Mouse (Mus musculus): ENCODE data around the gene Ddx51. TPM values are rescaled to one million over a fixed set of nuclear protein-coding genes. Genes with fewer than 3 reads are reported as not detected.

Ddx51 gene
- polyA plus RNA-seq (2017; shearing (Covaris generic)), result 1 to 10 TPM; 4.3 to 6.3 TPM

- ATAC-seq, result peak; percentile 92
Measured at GRCm38 (mm10) chr5:110652719-110653648, at the start of gene Ddx51, which contains the start of gene Noc4l. Gene Ddx51, plus strand, starts transcription at chr5:110653451. Gene Noc4l, minus strand, starts transcription at chr5:110653417.

DNA sequence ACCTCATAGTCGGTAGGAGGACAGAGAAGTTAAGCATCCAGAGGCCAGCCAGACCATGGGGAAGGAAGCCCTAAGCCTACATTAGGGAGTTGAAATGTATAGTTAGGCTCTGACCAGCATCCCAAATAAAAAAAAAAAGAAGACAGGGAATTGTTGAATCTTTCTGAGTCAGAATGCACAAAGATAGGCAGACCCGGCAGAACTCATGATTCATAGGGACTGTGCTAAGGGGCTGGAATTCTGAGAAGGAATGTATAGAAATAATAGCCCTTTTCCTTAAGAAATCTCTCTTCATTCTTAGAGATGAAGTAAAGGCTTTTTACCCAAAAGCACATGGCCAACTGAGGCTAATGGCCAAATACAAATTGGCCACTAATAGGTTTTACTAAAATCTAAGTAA is 48.9 kb upstream of the Ddx51 start:
- no peak for ATAC-seq

GRCm38 (mm10) chr5:110605531-110606221 is 47.6 kb upstream of the Ddx51 start:
- ATAC-seq, result no peak

DNA sequence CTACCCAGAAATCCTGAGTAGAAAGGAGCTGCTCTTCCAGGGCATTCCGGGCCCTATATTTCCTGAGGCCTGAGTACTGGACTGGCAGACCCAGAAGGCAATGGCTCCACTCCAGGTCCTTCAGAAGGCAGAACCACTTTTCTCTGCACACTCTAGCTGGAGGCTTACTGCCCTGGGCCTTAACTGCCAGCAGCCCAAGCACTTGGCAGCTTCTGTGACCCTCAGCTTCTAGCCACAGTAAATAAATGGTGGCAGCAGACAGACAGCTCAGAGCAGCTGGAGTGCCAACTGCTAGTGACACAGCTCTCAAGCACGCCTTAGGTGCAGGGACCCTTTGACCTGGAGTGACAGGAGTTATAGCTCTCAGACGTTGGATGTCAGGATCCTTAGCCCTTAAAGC is 45.5 kb upstream of the Ddx51 start:
- ATAC-seq, result no peak

GRCm38 (mm10) chr5:110608336-110608735 is 44.9 kb upstream of the Ddx51 start:
- ATAC-seq, result no peak

DNA sequence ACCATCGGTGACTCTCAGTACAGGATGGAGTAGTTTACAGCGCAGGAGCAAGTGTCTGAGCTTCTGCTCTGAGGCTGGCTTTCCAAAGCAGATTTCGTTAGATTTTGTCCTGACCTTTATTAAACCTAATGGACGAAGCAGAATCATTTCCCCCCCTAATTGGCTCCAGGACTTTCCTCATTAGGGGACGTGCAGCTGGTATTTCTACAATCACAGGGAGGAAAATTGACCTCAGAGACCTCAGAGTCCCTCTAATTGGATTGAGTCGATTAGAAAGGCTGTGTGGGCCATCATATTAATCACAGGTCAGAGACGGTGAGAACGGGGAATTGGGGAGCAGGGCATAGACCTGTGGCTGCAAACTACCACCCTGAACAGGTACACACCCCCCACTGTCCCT is 44.3 kb upstream of the Ddx51 start:
- ATAC-seq, result no peak

DNA sequence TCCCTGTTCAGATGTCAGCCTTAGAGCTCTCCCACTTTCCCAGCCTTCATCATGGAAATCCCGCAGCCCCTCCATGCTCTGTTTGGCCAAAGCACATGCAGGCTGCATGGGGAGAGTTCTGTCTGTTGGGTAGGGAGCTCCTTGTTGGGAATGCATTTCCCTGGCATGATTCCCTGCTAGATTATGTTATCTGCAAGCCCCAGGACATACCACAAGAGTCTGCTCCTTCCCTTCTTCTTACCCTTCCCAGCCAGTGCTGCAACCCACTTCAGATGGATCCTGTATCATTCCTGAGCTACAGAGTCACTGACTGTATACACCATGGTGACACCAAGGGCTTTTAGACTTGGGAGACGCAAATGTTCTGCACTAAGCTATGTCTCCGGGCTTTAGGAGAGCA is 43.8 kb upstream of the Ddx51 start:
- ATAC-seq, result no peak

GRCm38 (mm10) chr5:110609868-110610267 is 43.4 kb upstream of the Ddx51 start:
- no peak for ATAC-seq

DNA sequence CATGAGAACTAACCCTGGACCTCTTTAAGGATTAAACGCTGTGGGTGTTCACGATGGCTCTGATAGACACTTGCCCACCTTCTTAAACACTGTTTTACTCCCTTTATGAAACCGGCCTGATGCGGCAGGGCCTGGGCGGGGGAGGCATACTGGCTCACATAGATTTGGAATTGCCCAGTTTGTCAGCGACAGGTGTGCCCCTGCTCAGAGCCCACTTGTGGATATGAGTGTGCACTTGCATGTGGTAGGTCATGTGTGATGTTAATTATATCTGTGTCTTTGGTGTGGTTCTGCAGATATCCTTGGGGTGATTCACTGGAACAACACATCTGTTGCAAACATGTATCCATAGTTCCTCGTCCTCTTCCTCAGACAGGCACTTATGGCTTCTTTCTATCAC is 42.8 kb upstream of the Ddx51 start:
- no peak for ATAC-seq

DNA sequence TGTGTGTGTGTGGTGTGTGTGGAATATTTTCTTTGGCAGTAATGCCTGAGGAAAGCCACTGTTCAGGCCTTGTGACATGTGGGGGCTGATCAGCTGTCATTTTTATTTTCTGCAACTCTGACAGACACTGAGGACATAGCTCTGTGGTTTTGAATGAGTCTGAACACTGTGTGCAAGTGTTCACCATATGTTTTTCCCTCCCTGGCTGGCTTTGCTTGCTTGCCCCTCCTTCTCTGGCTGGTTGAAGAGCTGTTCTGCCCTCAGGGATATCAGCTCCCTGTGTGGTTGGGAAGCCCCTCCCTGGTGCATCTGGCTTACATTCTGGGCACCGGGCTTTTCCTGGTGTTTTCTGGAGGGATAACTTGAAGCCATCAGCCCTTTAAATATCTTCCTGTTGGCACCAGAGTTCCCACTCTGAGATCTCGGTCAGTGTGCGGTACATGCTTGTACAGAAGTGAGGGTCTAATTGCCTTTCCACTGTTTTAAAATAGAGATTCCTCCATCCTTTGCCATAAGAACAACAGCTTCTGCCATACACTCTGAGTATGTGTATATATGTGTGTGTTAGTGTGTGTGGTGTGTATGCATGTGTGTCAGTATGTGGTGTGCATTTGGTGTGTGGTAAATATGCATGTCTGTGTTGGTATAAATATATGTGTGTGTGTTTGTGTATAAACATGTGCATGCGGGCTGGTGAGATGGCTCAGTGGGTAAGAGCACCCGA is 41.7 kb upstream of the Ddx51 start:
- ATAC-seq, result no peak

DNA sequence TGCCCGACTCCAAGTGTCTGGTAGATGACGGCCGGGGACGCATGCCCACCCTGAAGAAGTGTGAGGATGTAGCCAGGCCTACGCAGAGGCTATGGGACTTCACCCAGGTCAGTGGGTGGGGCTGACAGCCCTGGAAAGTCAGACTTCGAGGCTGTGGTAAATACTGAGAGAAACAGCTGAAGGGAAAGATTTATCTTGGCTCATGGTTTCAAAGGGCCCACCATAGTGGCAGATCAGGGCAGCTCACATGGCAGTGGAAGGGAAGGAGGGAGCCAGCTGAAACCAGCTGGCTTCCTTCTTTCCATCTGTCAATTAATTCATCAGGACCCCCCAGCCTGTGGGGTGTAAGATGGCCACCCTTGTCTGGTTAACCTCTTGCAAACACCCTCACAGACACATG is 34.0 kb upstream of the Ddx51 start:
- ATAC-seq, result no peak

DNA sequence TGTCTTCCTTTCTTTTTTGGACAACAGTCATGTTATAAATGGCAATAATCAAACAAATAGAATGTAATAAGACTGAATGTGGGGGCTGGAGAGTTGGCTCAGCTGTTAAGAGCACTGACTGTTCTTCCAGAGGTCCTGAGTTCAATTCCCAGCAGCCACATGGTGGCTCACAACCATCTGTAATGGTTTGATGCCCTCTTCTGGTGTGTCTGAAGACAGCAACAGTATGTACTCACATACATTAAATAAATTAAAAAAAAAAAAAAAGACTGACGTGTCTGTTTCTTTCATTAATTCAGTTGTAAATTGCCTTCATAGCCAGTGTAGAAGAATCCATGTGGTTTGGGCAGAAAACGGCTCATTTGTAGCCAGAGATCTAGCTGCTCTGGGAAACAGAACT is 28.9 kb upstream of the Ddx51 start:
- ATAC-seq, result no peak

- no peak for ATAC-seq
Measured at GRCm38 (mm10) chr5:110627351-110627750, 25.9 kb upstream of the Ddx51 start.

GRCm38 (mm10) chr5:110628156-110628555 is 25.1 kb upstream of the Ddx51 start:
- ATAC-seq, result no peak

- ATAC-seq, result no peak
Measured at GRCm38 (mm10) chr5:110629525-110630120, 23.6 kb upstream of the Ddx51 start.

DNA sequence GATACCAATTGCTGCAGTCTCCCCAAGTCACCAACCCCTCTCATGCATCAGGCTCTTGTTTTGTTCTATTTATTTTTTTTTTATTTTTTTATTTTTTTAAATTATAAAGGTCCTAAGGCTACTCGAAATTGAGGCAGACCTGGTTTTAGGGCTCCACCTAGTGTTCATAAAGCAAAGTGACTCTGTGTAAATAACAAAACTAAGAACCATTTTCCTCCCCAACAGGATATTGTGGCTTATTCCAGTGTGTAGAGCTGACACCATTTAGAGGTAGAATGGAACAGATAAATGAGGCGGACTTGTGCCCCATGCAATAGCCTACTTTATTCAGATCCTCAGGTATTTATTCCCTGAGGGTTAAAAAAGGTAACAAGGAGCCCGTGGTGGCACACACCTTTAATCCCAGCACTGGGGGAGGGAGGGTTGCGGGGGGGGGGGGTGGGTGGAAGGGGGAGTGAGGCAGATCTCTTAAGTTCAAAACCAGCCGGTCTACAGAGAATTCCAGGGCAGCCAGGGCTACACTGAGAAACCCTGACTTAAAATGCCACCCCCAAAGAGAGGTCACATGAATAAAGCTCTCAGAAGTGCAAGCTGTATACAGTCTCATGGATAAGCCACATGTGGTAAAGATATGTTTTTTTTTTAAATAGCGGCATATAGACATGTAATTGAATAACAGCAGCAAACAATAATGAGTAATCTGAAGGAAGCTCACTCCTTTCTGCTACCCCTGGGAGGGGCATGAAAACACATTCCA is 17.1 kb upstream of the Ddx51 start:
- peak; percentile 88 for ATAC-seq

- ATAC-seq, result no peak
Measured at GRCm38 (mm10) chr5:110638306-110639074, 14.8 kb upstream of the Ddx51 start.

- peak; percentile 83 for ATAC-seq
Measured at GRCm38 (mm10) chr5:110639459-110639858, 13.8 kb upstream of the Ddx51 start.

DNA sequence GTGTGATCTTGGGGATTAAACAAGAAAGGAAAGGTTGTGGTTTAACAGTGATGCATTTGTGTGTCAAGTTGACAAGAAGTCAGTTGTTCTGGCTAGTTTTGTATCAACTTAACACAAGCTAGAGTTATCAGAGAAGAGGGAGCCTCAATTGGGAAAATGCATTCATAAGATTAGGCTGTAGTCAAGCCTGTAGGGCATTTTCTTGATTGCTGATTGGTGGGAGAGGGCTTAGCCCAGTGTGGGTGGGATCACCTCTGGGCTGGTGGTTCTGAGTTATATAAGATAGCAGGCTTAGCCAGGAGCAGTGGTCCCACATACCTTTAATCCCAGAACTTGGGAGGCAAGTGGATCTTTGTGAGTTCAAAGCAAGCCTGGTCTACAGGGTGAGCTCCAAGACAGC is 6.9 kb upstream of the Ddx51 start:
- no peak for ATAC-seq

- ATAC-seq, result peak; percentile 35
Measured at GRCm38 (mm10) chr5:110653686-110654085, 435 bp downstream of the Ddx51 start.

GRCm38 (mm10) chr5:110659682-110660081 is 6.4 kb downstream of the Ddx51 start:
- ATAC-seq, result no peak

Data from CD4-positive, CD25-positive, alpha-beta regulatory T cell, adult 4 months (primary cell).